Mouse (Mus musculus) lung, postnatal 0 days (tissue): ENCODE data around the gene Uvrag.
"Not testable (repeated sequence)": the region's sequence is repeated elsewhere in the genome, so short reads cannot be mapped to it uniquely, and the experiment has no call there.

Experiments
- CTCF ChIP-seq: IDR thresholded peaks from 2 replicates; pipeline ENCODE4 v1.5.1; 2016; ENCODE audit warnings: antibody characterized with exemption, mild to moderate bottlenecking
- EP300 ChIP-seq: IDR thresholded peaks from 2 replicates; pipeline ENCODE4 v1.6.1; 2016; ENCODE audit warnings: antibody characterized with exemption, mild to moderate bottlenecking, control low read depth

DNA sequence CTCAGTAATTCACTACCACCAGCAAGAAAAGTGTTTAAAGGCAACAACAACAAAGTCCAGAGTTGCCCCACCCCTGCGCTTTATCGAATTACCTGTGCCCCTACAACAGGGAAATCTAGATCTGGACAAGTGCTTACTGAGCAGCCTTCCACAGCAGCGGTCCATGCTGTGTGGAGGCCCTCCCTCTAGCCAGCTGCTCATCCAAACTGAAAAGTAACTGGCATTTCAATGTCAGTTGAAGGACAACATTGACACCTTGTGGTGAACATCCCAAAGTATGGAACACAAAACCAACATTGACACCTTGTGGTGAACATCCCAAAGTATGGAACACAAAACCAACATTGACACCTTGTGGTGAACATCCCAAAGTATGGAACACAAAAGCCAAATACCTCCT lies 78.7 kb downstream of the Uvrag start:
- TF ChIP-seq CTCF: peak; percentile 60
- not testable (repeated sequence) for TF ChIP-seq EP300
